Mouse (Mus musculus) brain, embryonic 14.5 days (tissue): Measurements from ENCODE around the gene Szt2. TPM values are rescaled to one million over a fixed set of nuclear protein-coding genes. Genes with fewer than 3 reads are reported as not detected.

Source experiments
- DNase-seq: peaks from one replicate; pipeline ENCODE4 v3.0.0-alpha.2; 2011; ENCODE audit warnings: low read depth
- CTCF ChIP-seq: fragments of 200-500 bp; IDR thresholded peaks from 2 replicates; pipeline ENCODE4 v1.5.1; 2012; ENCODE audit warnings: inconsistent platforms, mild to moderate bottlenecking, moderate library complexity, borderline replicate concordance; ENCODE audit not compliant: insufficient read depth, insufficient read length; ENCODE audit errors: extremely low read depth
- POLR2A ChIP-seq: fragments of 200-500 bp; IDR thresholded peaks from 2 replicates; pipeline ENCODE4 v1.6.1; 2012; ENCODE audit warnings: mild to moderate bottlenecking, inconsistent platforms, borderline replicate concordance; ENCODE audit not compliant: poor library complexity, insufficient read depth, insufficient read length, severe bottlenecking; ENCODE audit errors: extremely low read depth
- polyA plus RNA-seq: library from polyadenylated mRNA; depleted of rRNA; stranded (reverse); fragments of >200 nt; gene quantifications from 2 replicates; pipeline ENCODE4 v1.2.3, GENCODE M21; 2012

The Szt2 gene
- polyA plus RNA-seq, 1 experiment = 48.7 TPM

DNA sequence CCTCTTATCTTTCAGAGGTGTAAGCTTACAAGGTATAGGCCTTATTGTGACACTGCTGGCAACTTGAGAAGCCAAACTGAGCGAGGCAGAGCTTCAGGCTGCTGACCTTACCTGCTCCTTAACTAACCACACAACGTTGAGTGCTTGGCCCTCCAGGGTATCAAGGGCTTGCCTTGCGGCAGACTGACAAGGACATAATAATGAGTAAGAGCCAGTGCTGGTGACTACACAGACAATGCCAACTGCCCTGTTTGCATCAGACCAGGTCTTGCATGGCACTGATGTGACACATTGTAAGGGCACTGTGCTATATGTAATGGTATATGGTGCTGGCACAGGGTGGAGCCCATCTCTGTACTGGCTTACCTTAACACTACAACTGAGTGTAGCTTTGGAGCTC, 40.5 kb downstream of the Szt2 start:
- no peak for TF ChIP-seq POLR2A
- TF ChIP-seq CTCF = no peak
- no peak for DNase-seq

DNA sequence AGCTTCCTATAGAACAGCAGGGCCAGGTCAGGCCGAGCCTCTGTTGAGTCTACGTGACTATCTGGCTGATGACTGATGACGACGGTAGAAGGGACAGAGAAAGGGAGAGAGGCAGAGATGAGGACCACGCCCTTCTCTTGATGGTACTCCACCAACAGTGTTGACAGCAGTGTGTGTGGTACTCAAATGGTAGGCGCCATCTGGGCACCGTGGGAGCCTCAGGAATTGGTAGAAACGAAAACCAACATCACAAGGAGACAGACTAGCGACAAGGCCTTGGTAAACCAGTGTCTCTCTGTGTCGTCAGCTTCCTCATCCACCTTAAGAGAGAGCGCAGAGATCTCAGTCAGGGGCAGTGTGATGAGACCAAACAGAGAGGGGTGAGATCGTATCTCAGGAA, 41.5 kb downstream of the Szt2 start:
- no peak for DNase-seq
- TF ChIP-seq POLR2A (no peak), CTCF (no peak)

DNA sequence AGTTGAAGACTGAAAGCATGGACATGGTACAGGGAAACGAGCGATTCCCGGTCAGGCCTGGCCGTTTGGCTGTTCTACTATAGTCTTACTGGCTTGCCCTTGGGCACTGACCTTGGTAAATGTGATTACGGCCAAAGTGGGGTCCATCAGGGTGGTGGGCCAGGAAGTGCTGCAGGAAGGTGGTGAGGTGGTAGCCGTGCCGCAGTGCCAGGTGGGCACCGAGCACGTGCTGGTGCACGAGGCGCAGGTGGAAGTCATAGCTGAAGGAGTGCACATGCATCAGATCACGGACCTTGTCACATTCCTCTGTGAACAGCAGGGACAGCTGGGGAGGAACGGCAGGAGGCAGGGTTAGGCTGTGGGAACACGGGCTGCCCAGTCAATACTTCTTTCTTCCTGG, 43.1 kb downstream of the Szt2 start:
- DNase-seq = no peak
- TF ChIP-seq POLR2A = no peak
- no peak for TF ChIP-seq CTCF

DNA sequence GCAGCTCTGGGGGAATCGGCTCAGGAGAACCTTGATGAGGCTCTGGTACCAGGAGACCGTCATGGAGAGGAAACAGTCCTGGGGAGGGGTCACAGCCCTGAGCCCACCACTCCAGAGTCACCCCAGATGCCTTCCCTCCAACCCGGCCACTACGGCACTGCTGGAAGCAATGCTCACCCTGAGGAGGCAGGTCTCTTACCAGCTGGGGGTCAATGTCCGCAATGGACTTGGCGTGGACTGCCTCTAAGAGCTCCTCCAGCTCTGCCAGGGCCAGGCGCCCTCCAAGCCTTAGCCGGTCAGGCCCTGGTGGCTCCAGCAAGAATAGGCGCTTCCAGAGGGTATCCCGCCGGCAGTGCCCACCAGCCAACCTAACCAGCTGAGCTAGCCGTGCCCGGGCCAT, 44.4 kb downstream of the Szt2 start:
- TF ChIP-seq CTCF = no peak
- TF ChIP-seq POLR2A = no peak
- no peak for DNase-seq

DNA sequence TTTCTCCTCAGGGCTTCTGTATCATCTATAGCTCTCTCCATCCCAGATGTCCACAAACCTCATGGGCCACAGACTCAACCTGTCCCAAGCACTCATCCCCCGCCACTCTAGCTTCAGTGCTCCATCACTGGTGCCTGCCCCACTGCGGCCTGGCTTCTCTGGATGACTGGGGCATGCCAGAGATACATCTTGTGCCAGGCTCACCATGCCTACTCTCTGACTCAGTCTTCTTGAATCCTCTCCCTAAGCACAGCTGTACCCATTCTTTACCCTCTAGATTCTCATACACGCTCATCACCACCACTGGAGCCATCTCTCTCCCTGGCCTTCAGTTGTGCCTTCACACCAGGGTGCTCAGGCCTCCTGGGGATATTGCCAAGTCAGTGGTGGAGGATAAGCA, 45.1 kb downstream of the Szt2 start:
- DNase-seq = no peak
- no peak for TF ChIP-seq CTCF
- no peak for TF ChIP-seq POLR2A

DNA sequence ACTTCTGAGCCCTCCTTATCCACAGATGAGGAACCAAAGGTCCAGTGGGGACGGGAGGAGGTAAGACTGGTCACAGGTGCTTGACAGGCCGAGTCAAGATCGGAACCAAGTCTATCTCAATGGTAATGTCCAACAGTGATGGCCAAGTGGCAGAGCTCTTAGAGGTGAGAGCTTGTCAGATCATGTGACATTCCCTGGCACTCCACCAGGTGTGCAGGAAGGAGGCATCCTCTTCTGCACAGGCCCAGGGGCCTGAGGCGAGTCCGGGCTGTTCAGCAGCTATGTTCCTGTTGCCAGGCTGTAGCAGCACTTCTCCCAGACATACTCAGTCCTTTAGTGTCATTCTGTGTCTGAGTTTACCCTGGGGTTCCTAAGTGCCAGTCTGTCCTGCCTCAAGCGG, 46.2 kb downstream of the Szt2 start:
- TF ChIP-seq POLR2A (no peak), CTCF (no peak)
- DNase-seq = no peak

DNA sequence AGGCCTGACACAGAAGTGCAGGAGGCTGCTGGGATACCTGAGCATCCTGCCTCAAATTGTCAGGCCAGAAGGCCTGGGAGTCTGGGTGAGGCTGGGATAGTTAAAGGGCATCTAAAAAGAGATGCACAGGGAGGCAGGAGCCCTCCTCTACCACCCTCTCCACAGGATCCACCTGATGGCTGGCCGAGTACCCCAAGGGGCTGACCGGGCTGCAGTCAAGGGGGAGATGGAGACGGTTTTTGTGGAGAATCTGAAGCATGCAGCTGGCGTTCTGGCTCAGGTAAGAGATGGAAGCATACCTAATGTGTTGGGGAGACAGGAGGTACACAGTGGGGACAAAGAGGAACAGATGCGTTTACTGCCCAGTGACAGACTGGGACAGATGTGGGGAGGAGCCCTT, 47.6 kb downstream of the Szt2 start:
- no peak for TF ChIP-seq CTCF
- no peak for DNase-seq

DNA sequence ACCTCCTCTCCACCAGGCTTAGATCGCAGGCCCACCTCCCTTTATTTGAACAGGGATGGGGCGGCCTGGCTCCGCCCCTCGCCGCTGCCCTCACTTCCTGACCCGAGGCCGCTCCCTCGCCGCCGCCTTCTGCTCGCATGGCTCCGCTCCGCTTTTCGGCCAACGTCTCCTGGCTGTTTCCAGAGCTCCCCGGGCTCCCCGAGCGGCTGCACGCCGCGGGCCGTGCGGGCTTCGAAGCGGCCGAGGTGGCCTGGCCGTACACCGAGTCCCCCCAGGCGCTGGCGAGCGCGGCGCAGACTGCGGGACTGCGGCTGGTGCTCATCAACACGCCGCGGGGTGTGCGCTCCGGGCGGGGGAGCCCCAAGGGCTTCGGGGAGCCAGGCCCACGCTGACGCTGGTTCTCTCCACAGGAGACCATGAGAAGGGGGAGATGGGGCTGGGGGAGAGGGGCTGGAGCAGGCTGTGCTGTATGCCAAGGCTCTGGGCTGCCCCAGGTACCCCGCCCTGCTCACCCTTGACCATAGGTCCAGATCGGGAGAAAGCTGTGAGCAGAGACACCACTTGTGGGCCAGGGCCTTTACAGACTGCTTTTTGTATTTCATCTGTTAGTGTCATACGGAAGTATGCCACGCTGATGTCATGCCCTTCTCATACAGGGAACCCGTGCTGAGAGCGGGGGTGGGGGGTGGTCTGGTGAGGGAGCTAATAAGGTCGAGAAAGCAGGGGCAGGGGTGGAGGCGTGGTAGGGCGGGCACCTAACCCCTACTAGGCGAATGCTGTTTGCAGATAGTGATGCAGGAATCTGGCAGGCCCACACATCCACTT, 49.0 kb downstream of the Szt2 start:
- DNase-seq = peak; percentile 89
- no peak for TF ChIP-seq CTCF
- TF ChIP-seq POLR2A = peak; percentile 39; the same call in 1 of the 2 replicates

DNA sequence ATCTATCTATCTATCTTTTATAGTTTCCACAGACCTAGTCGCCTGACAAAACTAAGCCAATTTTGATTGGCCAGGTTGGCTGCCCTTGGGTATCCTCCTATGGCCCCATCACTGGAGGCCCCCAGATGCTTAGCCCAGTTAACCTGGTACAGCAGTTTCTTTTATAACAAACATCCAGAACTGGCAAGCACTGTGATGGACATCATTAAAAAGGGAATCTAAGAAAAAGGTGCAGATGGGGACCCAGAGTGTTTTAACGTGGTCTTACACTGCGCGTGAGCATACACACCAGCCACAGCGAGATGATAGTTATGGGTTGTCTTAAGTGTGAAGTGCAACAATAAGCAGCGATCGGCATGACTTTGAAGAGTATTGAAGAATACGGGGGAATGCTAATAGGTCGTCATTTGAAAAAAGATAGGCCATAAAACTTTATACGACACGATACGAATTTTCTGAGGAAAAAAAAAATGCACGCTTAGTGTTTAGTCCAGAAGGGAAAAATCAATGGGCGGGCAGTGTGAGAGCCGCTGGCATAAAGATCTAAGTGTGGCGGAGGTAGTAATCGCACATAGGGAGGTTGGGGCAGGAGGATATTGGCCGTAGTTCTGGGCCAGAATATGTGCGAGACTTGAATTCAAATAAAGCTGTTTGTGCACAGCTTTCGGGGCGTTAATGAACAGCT, 49.7 kb downstream of the Szt2 start:
- DNase-seq = no peak
- TF ChIP-seq POLR2A (no peak), CTCF (no peak)

DNA sequence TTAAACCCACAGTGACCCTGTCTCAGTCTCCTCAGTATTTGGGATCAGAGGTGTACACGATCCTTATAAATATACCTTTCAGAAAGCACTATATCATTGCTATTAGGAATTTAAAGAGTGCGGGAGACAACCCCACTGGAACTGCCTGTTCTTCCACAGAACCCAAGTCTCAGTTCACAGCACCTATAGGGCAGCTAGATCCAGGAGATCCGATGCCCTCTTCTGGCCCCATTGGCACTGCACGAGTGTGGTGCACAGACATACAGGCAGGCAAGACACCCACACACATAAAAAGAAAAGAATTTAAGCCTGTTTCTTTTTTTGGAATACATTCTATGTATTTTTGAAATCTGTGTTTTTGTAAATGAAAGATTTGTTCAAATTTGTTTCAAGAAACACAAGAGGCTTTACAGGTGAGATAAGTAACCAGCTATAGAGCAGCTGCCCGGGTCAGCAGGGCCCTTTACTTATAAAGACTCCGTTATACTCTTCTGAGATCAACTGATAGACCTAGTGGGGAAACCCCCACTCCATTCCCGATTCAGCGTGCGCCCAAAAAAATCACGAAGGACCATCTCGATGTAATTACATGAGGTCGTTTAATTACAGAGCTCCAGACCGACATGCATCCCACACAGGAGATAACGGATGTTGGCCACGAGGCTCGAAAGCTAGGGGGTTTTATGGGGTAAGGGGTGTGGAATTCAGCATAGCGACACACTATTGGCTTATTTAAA, 50.7 kb downstream of the Szt2 start:
- TF ChIP-seq POLR2A = no peak
- no peak for TF ChIP-seq CTCF
- no peak for DNase-seq

DNA sequence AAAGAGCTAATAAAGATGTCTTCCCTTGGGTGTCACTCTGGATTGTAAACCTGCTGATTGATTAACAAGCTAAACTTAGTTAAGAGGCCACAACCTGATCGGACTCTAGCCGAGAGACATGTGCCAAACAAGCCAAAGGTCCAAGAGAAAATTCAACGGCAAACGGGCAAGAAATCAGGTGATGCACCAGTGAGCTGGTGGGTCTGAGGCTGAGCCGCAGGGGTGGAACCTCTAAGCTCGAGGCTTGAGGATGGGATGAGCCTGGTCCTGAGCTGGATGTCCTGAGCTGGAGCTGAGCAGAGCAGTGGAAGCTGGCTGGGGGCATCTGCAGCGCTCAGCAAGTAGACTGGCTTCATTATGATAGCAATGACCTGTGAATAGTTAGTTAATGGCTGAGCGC, 51.6 kb downstream of the Szt2 start:
- TF ChIP-seq POLR2A (no peak), CTCF (no peak)
- DNase-seq = no peak

DNA sequence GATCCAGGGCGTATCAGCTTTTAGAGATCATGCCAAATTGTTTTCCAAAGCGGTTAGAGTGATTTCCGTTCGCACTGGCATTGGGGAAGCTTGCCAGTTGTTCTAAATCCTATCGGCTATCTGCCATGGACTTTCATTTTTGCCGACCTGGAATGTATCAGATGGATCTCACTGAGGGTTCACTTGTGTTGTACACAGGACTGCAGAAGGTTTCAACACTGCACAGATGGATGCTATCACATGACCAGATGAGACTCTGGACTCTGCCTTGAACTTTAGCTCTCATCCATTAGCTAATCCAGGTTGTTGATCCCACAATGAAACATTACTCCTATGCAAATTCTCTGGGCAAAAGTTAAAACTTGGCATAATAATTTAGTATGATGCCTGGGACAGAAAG, 52.3 kb downstream of the Szt2 start:
- TF ChIP-seq CTCF (no peak), POLR2A (no peak)
- DNase-seq = no peak

DNA sequence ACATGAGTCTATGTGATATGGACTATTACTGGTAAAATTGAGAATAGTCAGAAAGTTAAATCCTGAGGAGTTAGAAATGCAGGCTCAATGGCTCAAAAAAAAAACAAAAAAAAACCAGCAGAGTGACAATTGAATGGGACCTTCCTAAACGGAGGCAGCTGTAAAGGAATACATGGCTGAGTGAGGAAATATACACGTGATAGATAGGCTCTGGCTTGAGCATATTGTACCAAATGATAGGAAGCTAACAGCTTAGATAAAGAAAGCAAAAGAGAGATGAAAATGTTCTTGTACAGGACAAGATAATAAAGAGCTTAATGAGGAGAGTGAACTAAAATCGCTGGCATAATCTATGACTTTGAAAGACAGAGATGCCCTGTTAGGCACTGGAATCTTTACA, 54.8 kb downstream of the Szt2 start:
- TF ChIP-seq POLR2A = no peak
- TF ChIP-seq CTCF = no peak
- DNase-seq = no peak

DNA sequence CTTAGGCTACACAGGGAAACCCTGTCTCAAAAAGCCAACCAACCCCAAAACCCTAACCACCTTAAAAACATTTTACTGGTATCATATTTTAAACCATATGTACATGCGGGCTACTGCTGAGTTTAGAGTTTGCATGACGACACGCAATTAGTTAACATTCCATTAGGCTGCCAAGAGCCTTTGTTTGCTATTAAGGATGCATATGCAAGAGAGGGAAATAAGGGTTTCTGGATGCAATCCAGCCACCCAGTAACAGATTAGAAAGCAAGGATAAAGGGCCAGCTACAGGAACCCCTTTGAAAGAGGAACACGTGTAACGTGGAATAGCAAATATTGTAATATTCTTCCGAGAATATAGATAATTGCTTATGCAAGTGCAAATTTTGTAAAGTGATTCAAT, 55.4 kb downstream of the Szt2 start:
- DNase-seq = peak; percentile 84
- no peak for TF ChIP-seq CTCF
- TF ChIP-seq POLR2A = no peak

DNA sequence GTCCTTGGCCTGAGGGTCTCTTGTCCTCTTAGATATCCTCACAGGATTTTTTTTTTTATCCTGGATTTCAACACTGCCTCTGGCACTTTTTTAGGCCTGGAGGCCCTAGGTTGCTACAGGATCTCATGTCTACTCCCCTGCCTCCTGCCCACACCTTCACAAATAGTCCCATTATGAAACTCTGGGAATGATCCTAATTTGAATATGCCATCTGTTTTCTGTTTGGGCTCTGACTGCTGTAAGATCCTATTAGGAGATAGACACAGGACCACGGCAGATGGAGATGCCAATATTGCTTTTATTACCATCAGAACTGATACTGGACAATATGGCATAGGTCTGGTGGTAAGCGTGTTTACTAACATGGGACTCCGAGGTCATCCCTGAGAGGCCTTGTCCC, 57.2 kb downstream of the Szt2 start:
- peak; percentile 65 for DNase-seq
- no peak for TF ChIP-seq POLR2A
- TF ChIP-seq CTCF = no peak
